In genomic region chrX:17965375-17965774, GRCm38 (mm10) we compare ENCODE assay signal across 24 mouse cellular contexts.
DNase-seq lines count a peak whose midpoint lies in the region; ATAC-seq and TF ChIP-seq lines count a peak whose summit lies in the region.
"Had no signal": no experiment of that assay in that cellular context is flagged by ENCODE, and none has a peak within 500 bp of the region (broad histone marks: within the 10 kb centered on the region; RNA-seq: fewer than 3 reads in every experiment).

No protein-coding gene starts in this region.

- TF ChIP-seq CTCF in forebrain, postnatal 0 days (IDR thresholded peaks at IDR 0.05; ENCODE audit: low read depth), result no peak

- no peak overlapping the region for H3K4me2 ChIP-seq in forebrain, postnatal 0 days (ENCODE audit: low read depth)
- H3K4me2 ChIP-seq: embryonic facial prominence, embryonic 12.5 days; embryonic facial prominence, embryonic 15.5 days; heart, embryonic 13.5 days; hindbrain, embryonic 14.5 days had no signal

- peak; percentile 4 for DNase-seq in cerebellum, adult 11 months
- DNase-seq in cerebellum, adult 18-20 months, result peak; percentile 21 to 34
- DNase-seq in cerebellum, adult 9-10 months, result peak; percentile 53
- peak; percentile 3 to 28 for DNase-seq in cerebellum, postnatal 14 days
- DNase-seq in forebrain, postnatal 0 days, result no peak
- no peak for DNase-seq in retina, embryonic 14.5 days (ENCODE audit: low spot score)
- no peak for DNase-seq in lung, postnatal 14 days
- DNase-seq: adrenal gland, adult 2 months; adrenal gland, postnatal 25 days; gastrocnemius, postnatal 25 days; heart, adult 2 months; heart, postnatal 14 days; heart, postnatal 4 days; kidney, adult 2 months had no signal

- H3K4me3 ChIP-seq in forebrain, postnatal 0 days (ENCODE audit: low read depth, low read length), result no peak overlapping the region
- H3K4me3 ChIP-seq: embryonic facial prominence, embryonic 12.5 days; embryonic facial prominence, embryonic 15.5 days; heart, adult 2 months; heart, embryonic 10.5 days; heart, embryonic 13.5 days had no signal

- no peaks in the 10 kb centered on the region for H3K9me3 ChIP-seq in forebrain, postnatal 0 days (ENCODE audit: low read length)
- H3K9me3 ChIP-seq: embryonic facial prominence, embryonic 12.5 days; embryonic facial prominence, embryonic 15.5 days; heart, embryonic 10.5 days; heart, embryonic 13.5 days had no signal

- no peak overlapping the region for H3K9ac ChIP-seq in forebrain, postnatal 0 days
- H3K9ac ChIP-seq: embryonic facial prominence, embryonic 12.5 days; embryonic facial prominence, embryonic 15.5 days; heart, embryonic 13.5 days; hindbrain, embryonic 14.5 days had no signal

- H3K36me3 ChIP-seq in forebrain, postnatal 0 days (ENCODE audit: insufficient read depth), result no peaks in the 10 kb centered on the region
- H3K36me3 ChIP-seq: embryonic facial prominence, embryonic 12.5 days; embryonic facial prominence, embryonic 15.5 days; heart, embryonic 10.5 days; heart, embryonic 13.5 days had no signal

- no peak overlapping the region for H3K27ac ChIP-seq in forebrain, postnatal 0 days (ENCODE audit: low read depth, low read length)
- H3K27ac ChIP-seq: embryonic facial prominence, embryonic 12.5 days; embryonic facial prominence, embryonic 15.5 days; heart, adult 2 months; heart, embryonic 10.5 days; heart, embryonic 13.5 days; hindbrain, embryonic 14.5 days; hindbrain, postnatal 0 days had no signal

- no peak for ATAC-seq in forebrain, postnatal 0 days
- ATAC-seq in granulocyte monocyte progenitor cell, adult 5-6 weeks (replicated peaks; ENCODE audit: poor library complexity, severe bottlenecking), result no peak
- ATAC-seq: CD4-positive, CD25-positive, alpha-beta regulatory T cell, adult 4 months; forebrain, embryonic 14.5 days; hindbrain, postnatal 0 days; intestine, postnatal 0 days had no signal

- no peaks in the 10 kb centered on the region for H3K27me3 ChIP-seq in forebrain, postnatal 0 days (ENCODE audit: insufficient read depth, low read length)
- H3K27me3 ChIP-seq: embryonic facial prominence, embryonic 12.5 days; embryonic facial prominence, embryonic 15.5 days; heart, embryonic 13.5 days had no signal

- WGBS in forebrain, postnatal 0 days, result 73% methylated on average over 1 of the region's 1 CpGs

- no peaks in the 10 kb centered on the region for H3K4me1 ChIP-seq in forebrain, postnatal 0 days (ENCODE audit: insufficient read depth)
- H3K4me1 ChIP-seq: embryonic facial prominence, embryonic 12.5 days; embryonic facial prominence, embryonic 15.5 days; heart, embryonic 10.5 days; heart, embryonic 13.5 days had no signal

Comparison
In these comparisons a context has a peak if more than half of its experiments do, and no peak if none do; other contexts are left out.
1. DNase-seq: peak in cerebellum, adult 11 months (single experiment), cerebellum, adult 18-20 months (2 of 2), cerebellum, adult 9-10 months (single experiment) and cerebellum, postnatal 14 days (2 of 2); none in forebrain, postnatal 0 days (single experiment), retina, embryonic 14.5 days (single experiment) and lung, postnatal 14 days (single experiment).